Mouse (Mus musculus): Measurements from ENCODE around the gene Hyal3. TPM values are rescaled to one million over a fixed set of nuclear protein-coding genes. Genes with fewer than 3 reads are reported as not detected.
A peak's percentile ranks its signal among the peaks of the same experiment; 100 is the strongest.
"Not testable (repeated sequence)": the region's sequence is repeated elsewhere in the genome, so short reads cannot be mapped to it uniquely, and the experiment has no call there.

Gene Hyal3
- polyA plus RNA-seq, 1 experiment from 2014 or later = 1.2 TPM

- 1% methylated on average over 41 of the region's 41 CpGs for WGBS
- ATAC-seq (ENCODE audit: low FRiP score) = peak; percentile 88
- Histone ChIP-seq H3K4me3 (peak overlapping the region; percentile 81), H3K4me2 (replicated peaks) (peak overlapping the region; percentile 93), H3K9me3 (replicated peaks) (no peaks in the 10 kb centered on the region), H3K27ac (peak overlapping the region; percentile 87), H3K4me1 (peaks cover 51% of the 10 kb centered on the region), H3K27me3 (no peaks in the 10 kb centered on the region), H3K9ac (peak overlapping the region; percentile 95), H3K36me3 (peaks cover 47% of the 10 kb centered on the region)
These were observed 12.0 kb upstream of the Hyal3 start for GRCm38 (mm10) chr9:107568331-107569261.

- H3K4me2 ChIP-seq (replicated peaks) = peak overlapping the region; percentile 93
- peaks cover 48% of the 10 kb centered on the region for H3K36me3 ChIP-seq
- peak overlapping the region; percentile 95 for H3K9ac ChIP-seq
- ATAC-seq (ENCODE audit: low FRiP score) = peak; percentile 56
- H3K4me1 ChIP-seq = peaks cover 45% of the 10 kb centered on the region
- H3K4me3 ChIP-seq = peak overlapping the region; percentile 81
- peak overlapping the region; percentile 87 for H3K27ac ChIP-seq
- WGBS = under 1% methylated on average over 23 of the region's 23 CpGs
- no peaks in the 10 kb centered on the region for H3K27me3 ChIP-seq
- no peaks in the 10 kb centered on the region for H3K9me3 ChIP-seq (replicated peaks)
These were observed 11.3 kb upstream of the Hyal3 start for GRCm38 (mm10) chr9:107569270-107569669.

GRCm38 (mm10) chr9:107570016-107570415, 10.6 kb upstream of the Hyal3 start:
- peak overlapping the region; percentile 93 for H3K4me2 ChIP-seq (replicated peaks)
- H3K27ac ChIP-seq = peak overlapping the region; percentile 87
- WGBS = 54% methylated on average over 13 of the region's 13 CpGs
- no peak for ATAC-seq (ENCODE audit: low FRiP score)
- H3K9ac ChIP-seq = peak overlapping the region; percentile 95
- H3K4me3 ChIP-seq = peak overlapping the region; percentile 81
- peaks cover 46% of the 10 kb centered on the region for H3K36me3 ChIP-seq
- H3K4me1 ChIP-seq = peaks cover 43% of the 10 kb centered on the region
- H3K9me3 ChIP-seq (replicated peaks) = no peaks in the 10 kb centered on the region
- no peaks in the 10 kb centered on the region for H3K27me3 ChIP-seq

DNA sequence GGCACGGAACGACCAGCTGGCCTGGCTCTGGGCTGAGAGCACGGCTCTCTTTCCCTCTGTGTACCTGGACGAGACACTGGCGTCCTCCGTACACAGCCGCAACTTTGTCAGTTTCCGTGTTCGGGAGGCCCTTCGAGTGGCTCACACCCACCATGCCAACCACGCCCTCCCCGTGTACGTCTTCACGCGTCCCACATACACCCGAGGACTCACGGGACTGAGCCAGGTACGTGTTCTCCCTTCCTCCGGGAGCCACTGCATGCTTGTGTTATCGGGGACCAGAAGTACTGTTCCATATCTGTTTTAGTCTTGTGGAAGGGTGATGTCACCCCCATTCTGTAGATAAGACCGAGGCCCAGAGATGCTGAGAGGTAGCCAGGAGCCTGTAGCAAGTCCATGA, 9.8 kb upstream of the Hyal3 start:
- no peak for ATAC-seq (ENCODE audit: low FRiP score)

DNA sequence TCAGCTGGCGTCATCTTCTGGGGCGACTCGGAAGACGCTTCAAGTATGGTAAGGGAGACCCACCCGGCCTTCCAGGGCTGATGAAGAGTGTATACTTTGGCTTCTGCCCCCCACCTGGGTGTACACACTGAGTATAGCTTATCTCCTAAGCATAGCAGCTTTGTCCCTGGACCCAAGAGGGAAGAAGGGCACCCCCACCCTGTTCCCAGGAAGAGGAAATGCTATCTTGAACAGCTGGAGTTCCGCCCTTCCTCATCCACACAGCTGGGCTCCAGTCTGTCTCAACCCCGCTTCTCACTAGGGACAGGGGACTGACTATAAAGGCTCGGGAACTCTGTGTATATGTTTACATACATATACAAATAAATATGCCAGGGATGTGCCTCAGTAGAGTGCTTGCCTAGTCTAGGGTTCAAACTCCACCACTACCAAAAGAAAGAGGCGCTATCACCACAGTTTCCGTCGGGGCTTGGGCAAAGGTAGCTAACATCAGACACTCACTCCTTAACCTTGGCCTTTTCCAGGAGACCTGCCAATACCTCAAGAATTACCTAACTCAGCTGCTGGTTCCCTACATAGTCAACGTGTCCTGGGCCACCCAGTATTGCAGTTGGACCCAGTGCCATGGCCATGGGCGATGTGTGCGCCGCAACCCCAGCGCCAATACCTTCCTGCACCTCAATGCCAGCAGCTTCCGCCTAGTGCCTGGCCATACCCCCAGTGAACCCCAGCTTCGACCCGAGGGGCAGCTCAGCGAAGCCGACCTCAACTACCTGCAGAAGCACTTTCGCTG, 8.9 kb upstream of the Hyal3 start:
- Histone ChIP-seq H3K36me3 (peaks cover 42% of the 10 kb centered on the region), H3K9ac (0 out of 2 replicates have a peak overlapping the region, but pooled peaks have one; percentile 13), H3K4me3 (peak overlapping the region; percentile 81; the same call in 1 of the 2 replicates), H3K27me3 (no peaks in the 10 kb centered on the region), H3K4me2 (replicated peaks) (peak overlapping the region; percentile 93), H3K4me1 (peaks cover 47% of the 10 kb centered on the region), H3K9me3 (replicated peaks) (no peaks in the 10 kb centered on the region), H3K27ac (no peak overlapping the region)
- ATAC-seq (ENCODE audit: low FRiP score) = no peak
- 94% methylated on average over 22 of the region's 22 CpGs for WGBS

More for the DNA sequence above, 9.8 kb upstream of the Hyal3 start:
- Histone ChIP-seq H3K27me3 (no peaks in the 10 kb centered on the region), H3K9ac (peak overlapping the region; percentile 95; the same call in 1 of the 2 replicates), H3K27ac (no peak overlapping the region), H3K4me1 (peaks cover 43% of the 10 kb centered on the region), H3K4me3 (peak overlapping the region; percentile 81), H3K9me3 (replicated peaks) (no peaks in the 10 kb centered on the region), H3K36me3 (peaks cover 42% of the 10 kb centered on the region), H3K4me2 (replicated peaks) (peak overlapping the region; percentile 93)
- WGBS = 91% methylated on average over 21 of the region's 21 CpGs

- Histone ChIP-seq H3K9me3 (replicated peaks) (no peaks in the 10 kb centered on the region), H3K27ac (no peak overlapping the region), H3K4me1 (peaks cover 49% of the 10 kb centered on the region), H3K4me3 (no peak overlapping the region), H3K27me3 (no peaks in the 10 kb centered on the region), H3K9ac (no peak overlapping the region), H3K4me2 (replicated peaks) (no peak overlapping the region), H3K36me3 (peaks cover 42% of the 10 kb centered on the region)
- no peak for ATAC-seq (ENCODE audit: low FRiP score)
- WGBS = 97% methylated on average over 2 of the region's 2 CpGs
These were observed 8.3 kb upstream of the Hyal3 start for GRCm38 (mm10) chr9:107572327-107572662.

DNA sequence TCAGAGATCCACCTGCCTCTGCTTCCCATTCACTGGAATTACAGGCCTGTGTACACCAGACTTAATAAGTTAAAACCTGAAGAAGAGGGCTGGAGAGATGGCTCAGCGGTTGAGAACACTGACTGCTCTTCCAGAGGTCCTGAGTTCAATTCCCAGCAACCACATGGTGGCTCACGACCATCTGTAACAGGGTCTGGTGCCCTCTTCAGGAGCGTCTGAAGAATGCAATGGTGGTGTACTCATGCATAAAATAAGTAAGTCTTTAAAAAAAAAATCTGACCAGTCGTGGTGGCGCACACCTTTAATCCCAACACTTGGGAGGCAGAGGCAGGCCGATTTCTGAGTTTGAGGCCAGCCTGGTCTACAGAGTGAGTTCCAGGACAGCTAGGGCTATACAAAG, 6.8 kb upstream of the Hyal3 start:
- not testable (repeated sequence) for ATAC-seq (ENCODE audit: low FRiP score); H3K4me2 ChIP-seq (replicated peaks); H3K27me3 ChIP-seq; H3K4me3 ChIP-seq; H3K27ac ChIP-seq; H3K9me3 ChIP-seq (replicated peaks); H3K9ac ChIP-seq
- Histone ChIP-seq H3K36me3 (peaks cover 42% of the 10 kb centered on the region), H3K4me1 (peaks cover 41% of the 10 kb centered on the region)
- WGBS = 81% methylated on average over 6 of the region's 6 CpGs

- no peaks in the 10 kb centered on the region for H3K9me3 ChIP-seq (replicated peaks)
- no peak overlapping the region for H3K4me2 ChIP-seq (replicated peaks)
- peak overlapping the region; percentile 14; the same call in 1 of the 2 replicates for H3K27ac ChIP-seq
- peaks cover 36% of the 10 kb centered on the region for H3K36me3 ChIP-seq
- 81% methylated on average over 14 of the region's 14 CpGs for WGBS
- no peak overlapping the region for H3K9ac ChIP-seq
- no peak for ATAC-seq (ENCODE audit: low FRiP score)
- no peaks in the 10 kb centered on the region for H3K27me3 ChIP-seq
- peaks cover 40% of the 10 kb centered on the region for H3K4me1 ChIP-seq
- H3K4me3 ChIP-seq = no peak overlapping the region
These were observed 4.8 kb upstream of the Hyal3 start for GRCm38 (mm10) chr9:107575579-107576356.

DNA sequence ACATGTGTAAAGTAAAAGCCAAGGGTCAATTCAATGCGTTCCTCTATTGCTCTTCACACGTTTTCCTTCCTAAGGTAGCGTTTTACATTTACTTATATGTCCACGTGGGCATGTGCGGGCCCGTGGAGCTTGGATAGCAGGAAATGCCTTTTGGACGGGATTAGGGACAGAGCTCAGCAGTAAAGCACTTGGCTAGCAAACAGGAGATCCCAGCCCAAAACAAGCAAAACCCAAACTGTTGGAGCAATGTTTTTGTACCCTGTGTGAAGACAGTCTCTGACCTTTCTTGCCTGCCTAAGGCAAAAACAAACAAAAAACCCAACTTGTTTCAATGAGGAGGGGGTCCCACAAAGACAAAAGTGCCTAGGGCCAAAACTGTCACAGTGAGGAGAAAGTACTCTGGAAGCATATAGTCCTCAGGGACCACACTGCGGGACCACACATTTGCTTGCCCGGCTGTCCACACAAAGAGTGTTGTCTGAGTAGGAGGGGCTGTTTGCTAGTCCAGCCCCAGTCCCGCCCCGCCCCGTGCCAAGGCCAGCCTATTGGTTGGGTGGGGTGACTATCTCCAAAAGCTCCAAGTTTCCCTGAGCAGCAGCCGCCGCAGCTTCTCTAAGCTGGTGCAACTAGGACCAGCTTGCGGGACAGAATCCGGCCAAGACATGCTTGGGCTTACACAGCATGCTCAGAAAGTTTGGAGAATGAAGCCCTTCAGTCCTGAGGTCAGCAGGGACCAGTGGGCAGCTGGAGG, 4.1 kb upstream of the Hyal3 start, which contains the start of gene Hyal1:
Gene Hyal1, plus strand, starts transcription at position 571 of the 751 bp plus-strand sequence.
- Histone ChIP-seq H3K4me2 (replicated peaks) (peak within 1 kb of the TSS; percentile 46), H3K4me1 (peaks cover 39% of the 10 kb centered on the region)

GRCm38 (mm10) chr9:107577871-107578270, 2.7 kb upstream of the Hyal3 start:
- Histone ChIP-seq H3K4me2 (replicated peaks) (no peak overlapping the region), H3K36me3 (peaks cover 15% of the 10 kb centered on the region), H3K4me3 (no peak overlapping the region), H3K9ac (no peak overlapping the region), H3K27me3 (no peaks in the 10 kb centered on the region), H3K4me1 (peaks cover 35% of the 10 kb centered on the region), H3K27ac (no peak overlapping the region), H3K9me3 (replicated peaks) (no peaks in the 10 kb centered on the region)
- 94% methylated on average over 10 of the region's 10 CpGs for WGBS
- no peak for ATAC-seq (ENCODE audit: low FRiP score)

More for the DNA sequence above, 4.1 kb upstream of the Hyal3 start, which contains the start of gene Hyal1:
- H3K9ac ChIP-seq = peak within 1 kb of the TSS; percentile 49
- no peaks in the 10 kb centered on the region for H3K9me3 ChIP-seq (replicated peaks)
- H3K27me3 ChIP-seq = no peaks in the 10 kb centered on the region
- whole genome bisulfite sequencing = 27% methylated on average over 16 of the region's 16 CpGs
- H3K36me3 ChIP-seq = peaks cover 28% of the 10 kb centered on the region
- peak within 1 kb of the TSS; percentile 22 for H3K4me3 ChIP-seq
- H3K27ac ChIP-seq = peak within 1 kb of the TSS; percentile 14; the same call in 1 of the 2 replicates
- ATAC-seq (ENCODE audit: low FRiP score) = peak; percentile 50; the same call in 1 of the 2 replicates

DNA sequence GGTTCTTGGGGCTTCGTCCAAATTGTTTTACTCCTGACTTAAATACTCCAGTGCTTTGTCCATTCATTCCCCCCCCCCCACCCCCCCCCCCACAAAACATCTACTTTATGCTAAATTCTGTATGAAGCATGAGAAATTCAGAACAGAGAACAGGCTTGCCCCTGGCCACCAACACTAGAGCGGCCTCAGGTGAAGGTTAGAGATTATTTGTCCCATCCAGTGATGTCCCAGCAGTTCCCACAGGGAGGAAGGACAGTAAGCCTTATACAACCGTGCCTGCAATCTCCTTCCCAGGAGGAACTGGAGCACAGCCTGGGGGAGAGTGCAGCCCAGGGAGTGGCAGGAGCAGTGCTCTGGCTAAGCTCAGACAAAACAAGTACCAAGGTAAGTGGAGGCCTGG, 2.0 kb upstream of the Hyal3 start, which contains the start of gene Naa80:
Gene Naa80, plus strand, starts transcription at position 301 of the 400 bp plus-strand sequence.
- Histone ChIP-seq H3K9ac (no peak within 1 kb of the TSS), H3K4me2 (replicated peaks) (0 out of 2 replicates have a peak within 1 kb of the TSS, but pooled peaks have one; percentile 97)

More for the DNA sequence above, 2.0 kb upstream of the Hyal3 start, which contains the start of gene Naa80:
- peaks cover 33% of the 10 kb centered on the region for H3K4me1 ChIP-seq
- H3K4me3 ChIP-seq = no peak within 1 kb of the TSS
- H3K27ac ChIP-seq = no peak within 1 kb of the TSS
- peaks cover 14% of the 10 kb centered on the region for H3K36me3 ChIP-seq
- WGBS = 90% methylated on average over 3 of the region's 3 CpGs
- no peaks in the 10 kb centered on the region for H3K27me3 ChIP-seq
- ATAC-seq (ENCODE audit: low FRiP score) = no peak
- H3K9me3 ChIP-seq (replicated peaks) = no peaks in the 10 kb centered on the region

Data from hindbrain, embryonic 12.5 days (tissue).